Mouse (Mus musculus) liver, postnatal 0 days (tissue): ENCODE results near the gene Cemip2. TPM values are rescaled to one million over a fixed set of nuclear protein-coding genes. Genes with fewer than 3 reads are reported as not detected.
A peak's percentile ranks its signal among the peaks of the same experiment; 100 is the strongest.

Source experiments
- ATAC-seq: fragments of 200-750 bp; cut with Nextera tagmentation; 2 replicates; pipeline ENCODE4 v1.8.0; 2017; ENCODE audit warnings: mild to moderate bottlenecking, moderate library complexity
- DNase-seq: peaks from one replicate; pipeline ENCODE4 v3.0.0-alpha.2; 2016
- H3K27ac ChIP-seq: fragments of 300-500 bp; sonication (generic); 2 replicates; pipeline ENCODE4 v1.5.1; 2014; ENCODE audit warnings: antibody characterized with exemption, moderate library complexity, mild to moderate bottlenecking, low read depth
- H3K27me3 ChIP-seq: fragments of 300-500 bp; sonication (generic); 2 replicates; pipeline ENCODE4 v1.6.1; 2014; ENCODE audit warnings: low read length, control low read depth, mixed read lengths; ENCODE audit not compliant: insufficient read depth
- H3K36me3 ChIP-seq: fragments of 300-500 bp; sonication (generic); replicated peaks from 2 replicates; pipeline ENCODE4 v1.6.1; 2014; ENCODE audit warnings: mild to moderate bottlenecking, control low read depth, low read length, moderate library complexity, mixed read lengths; ENCODE audit not compliant: insufficient read depth
- H3K4me1 ChIP-seq: fragments of 300-500 bp; sonication (generic); 2 replicates; pipeline ENCODE4 v1.6.1; 2014; ENCODE audit warnings: antibody characterized with exemption, mild to moderate bottlenecking, control low read depth; ENCODE audit not compliant: insufficient read depth
- H3K4me2 ChIP-seq: fragments of 300-500 bp; sonication (generic); 2 replicates; pipeline ENCODE4 v1.6.1; 2014; ENCODE audit warnings: low read depth, mild to moderate bottlenecking, low read length, moderate library complexity, mixed read lengths
- H3K4me3 ChIP-seq: fragments of 300-500 bp; sonication (generic); 2 replicates; pipeline ENCODE4 v1.5.1; 2014; ENCODE audit warnings: low read depth, low read length
- H3K9ac ChIP-seq: fragments of 300-500 bp; sonication (generic); replicated peaks from 2 replicates; pipeline ENCODE4 v1.6.1; 2014; ENCODE audit warnings: mild to moderate bottlenecking, moderate library complexity
- H3K9me3 ChIP-seq: fragments of 300-500 bp; sonication (generic); 2 replicates; pipeline ENCODE4 v1.6.1; 2016; ENCODE audit warnings: mild to moderate bottlenecking, control low read depth, low read length, mixed read lengths
- CTCF ChIP-seq: sonication (generic); IDR thresholded peaks from 2 replicates; pipeline ENCODE4 v1.5.1; 2016; ENCODE audit warnings: antibody characterized with exemption, low read depth
- EP300 ChIP-seq: IDR thresholded peaks from 2 replicates; pipeline ENCODE4 v1.6.1; 2016; ENCODE audit warnings: antibody characterized with exemption, low read depth, mild to moderate bottlenecking
- WGBS: fragments of 180-500 bp; shearing (Covaris S2); extraction: QIAGEN DNeasy Blood & Tissue Kit; methylation state at CpG from one replicate; pipeline ENCODE4 v1.1.7; 2014; ENCODE audit not compliant: insufficient replicate concordance; 5-methylcytosine and 5-hydroxymethylcytosine counted together
- polyA plus RNA-seq: library from polyadenylated mRNA; unstranded; fragments of >200 nt; fragmentation: Nextera tagmentation; extraction: Ambion mirVana; gene quantifications from 2 replicates; pipeline ENCODE4 v1.2.1, GENCODE M21; 2015

Cemip2 gene
- polyA plus RNA-seq, 1 experiment from 2014 or later: 6.6 TPM

DNA sequence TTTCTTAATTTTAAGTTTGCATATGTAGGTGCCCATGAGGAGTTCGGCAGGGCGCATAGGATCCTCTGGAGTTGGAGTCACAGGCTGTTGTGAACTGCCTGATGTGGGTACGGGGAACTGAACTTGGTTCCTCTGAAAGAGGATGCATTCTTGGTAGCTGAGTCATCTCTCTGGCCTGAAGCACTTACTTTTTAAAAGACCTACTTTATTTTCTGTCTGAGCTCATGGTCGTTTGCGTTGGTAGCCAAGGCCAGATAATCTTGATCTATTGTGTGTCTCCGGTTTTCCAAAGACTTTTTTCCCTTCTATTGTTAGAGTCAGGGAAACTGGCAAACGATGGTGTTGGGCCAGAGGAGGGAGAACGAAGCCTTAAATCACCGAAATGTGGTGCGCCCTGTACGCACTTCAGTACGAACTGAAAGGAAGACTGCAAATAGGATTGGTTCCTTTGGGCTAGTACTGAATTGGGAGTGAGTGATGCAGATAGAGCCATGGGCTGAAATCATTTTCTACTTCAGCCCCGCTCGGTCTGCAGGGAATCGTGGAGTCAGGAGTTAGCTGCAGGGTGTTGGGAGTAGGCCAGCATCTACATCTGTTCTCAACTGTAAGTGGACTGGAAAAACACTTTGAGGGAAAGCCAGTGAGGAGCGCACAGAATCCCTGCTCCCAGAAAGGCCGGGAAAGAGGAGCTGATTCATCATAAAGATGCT lies 40.1 kb upstream of the Cemip2 start:
- no peak for TF ChIP-seq EP300
- no peak for TF ChIP-seq CTCF
- no peak overlapping the region for H3K9ac ChIP-seq
- peak; percentile 60 for ATAC-seq

DNA sequence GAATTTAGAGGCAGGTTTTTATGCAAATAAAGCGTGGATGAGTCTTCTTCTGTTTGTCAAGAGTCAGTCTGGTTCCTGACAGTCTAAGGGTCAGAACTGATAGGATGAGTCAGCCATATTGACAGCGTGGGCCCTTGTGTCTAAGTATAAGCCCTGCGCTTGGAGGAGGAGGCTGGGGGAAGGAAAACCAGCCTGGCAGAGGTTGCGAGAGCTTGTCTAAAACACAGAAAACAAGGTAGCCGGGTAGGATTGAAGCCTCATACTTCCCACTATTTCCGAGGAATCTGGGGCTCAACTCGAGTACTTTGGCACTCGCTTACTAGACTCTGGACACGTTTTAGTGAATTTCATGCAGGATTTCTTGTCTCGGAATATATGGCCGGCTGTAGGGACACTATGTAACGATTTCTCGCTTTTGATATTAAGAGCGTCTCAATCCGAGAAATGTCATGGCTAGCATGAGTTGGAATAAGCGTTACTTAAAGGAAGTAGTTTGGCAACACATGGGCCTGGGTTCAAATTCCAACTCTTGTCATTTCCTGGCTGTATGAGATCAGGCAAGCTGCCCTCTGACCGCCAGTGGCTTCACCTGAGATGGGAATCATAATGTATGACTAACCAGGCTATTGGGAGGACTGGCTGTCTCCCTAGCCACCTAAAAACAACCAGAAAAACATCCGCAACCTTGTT lies 39.4 kb upstream of the Cemip2 start:
- H3K4me1 ChIP-seq: no peaks in the 10 kb centered on the region; the same call in 1 of the 2 replicates
- H3K27ac ChIP-seq: peak overlapping the region; percentile 69
- H3K27me3 ChIP-seq: no peaks in the 10 kb centered on the region
- no peaks in the 10 kb centered on the region for H3K36me3 ChIP-seq
- H3K4me3 ChIP-seq: no peak overlapping the region
- DNase-seq (no peak), ATAC-seq (peak; percentile 26; the same call in 1 of the 2 replicates)
- H3K4me2 ChIP-seq: no peak overlapping the region
- no peak overlapping the region for H3K9ac ChIP-seq
- 84% methylated on average over 18 of the region's 18 CpGs for WGBS
- H3K9me3 ChIP-seq: no peaks in the 10 kb centered on the region
- TF ChIP-seq CTCF (no peak), EP300 (no peak)

More for the DNA sequence above, 40.1 kb upstream of the Cemip2 start:
- no peaks in the 10 kb centered on the region; the same call in 1 of the 2 replicates for H3K4me1 ChIP-seq
- peak overlapping the region; percentile 55 for H3K4me2 ChIP-seq
- H3K9me3 ChIP-seq: no peaks in the 10 kb centered on the region
- WGBS: 46% methylated on average over 17 of the region's 17 CpGs
- H3K27me3 ChIP-seq: no peaks in the 10 kb centered on the region
- peak overlapping the region; percentile 15; the same call in 1 of the 2 replicates for H3K4me3 ChIP-seq
- H3K27ac ChIP-seq: peak overlapping the region; percentile 69
- no peak for DNase-seq
- no peaks in the 10 kb centered on the region for H3K36me3 ChIP-seq

DNA sequence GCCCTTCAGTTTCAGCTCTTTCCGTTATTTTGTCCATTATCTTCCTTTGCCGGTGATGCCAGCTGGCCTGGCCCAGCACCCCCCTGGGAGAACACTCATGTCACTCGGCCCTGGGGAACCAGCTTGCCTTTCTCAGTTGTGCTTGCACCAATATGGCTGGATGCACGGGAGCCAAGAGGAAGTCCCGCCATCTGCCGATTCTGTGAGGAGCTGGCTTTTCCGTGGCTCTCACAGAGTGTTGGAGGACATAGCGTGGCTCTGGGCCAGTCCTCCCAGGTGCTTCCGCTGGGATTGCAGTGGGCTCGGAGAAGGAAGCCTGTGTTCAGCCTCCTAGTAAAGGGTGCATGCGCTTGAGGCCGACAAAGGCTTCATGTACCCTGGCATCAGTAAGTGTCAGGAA lies 36.0 kb upstream of the Cemip2 start:
- WGBS: 85% methylated on average over 12 of the region's 12 CpGs
- Histone ChIP-seq H3K9ac (no peak overlapping the region), H3K4me2 (no peak overlapping the region), H3K27ac (no peak overlapping the region), H3K4me3 (no peak overlapping the region), H3K36me3 (no peaks in the 10 kb centered on the region), H3K27me3 (no peaks in the 10 kb centered on the region), H3K9me3 (no peaks in the 10 kb centered on the region), H3K4me1 (no peaks in the 10 kb centered on the region)
- DNase-seq (no peak), ATAC-seq (no peak)
- no peak for TF ChIP-seq CTCF
- TF ChIP-seq EP300: no peak

DNA sequence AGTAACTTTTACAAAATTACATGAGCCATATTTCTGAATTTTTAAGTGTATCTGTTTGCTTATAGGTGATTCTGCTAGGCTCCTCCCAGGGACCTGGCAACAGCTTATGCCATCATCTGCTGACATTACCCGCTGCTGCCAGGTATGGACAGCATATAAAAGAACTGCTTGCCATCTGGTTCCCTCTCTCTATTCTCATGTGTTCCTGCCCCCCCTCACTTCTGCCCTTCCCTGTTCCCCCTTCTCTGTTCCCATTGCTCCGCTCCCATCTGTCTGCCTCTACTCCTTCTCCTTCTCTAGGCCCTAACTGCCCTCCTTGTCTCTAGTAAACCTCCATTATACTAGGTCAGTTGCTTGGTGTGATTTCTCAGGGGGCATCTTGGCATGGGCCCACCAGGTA lies 32.6 kb upstream of the Cemip2 start:
- no peak for ATAC-seq
- TF ChIP-seq CTCF: no peak
- TF ChIP-seq EP300: no peak
- DNase-seq: no peak
- Histone ChIP-seq H3K9ac (no peak overlapping the region), H3K27me3 (no peaks in the 10 kb centered on the region), H3K27ac (no peak overlapping the region), H3K4me1 (no peaks in the 10 kb centered on the region), H3K9me3 (no peaks in the 10 kb centered on the region), H3K4me2 (no peak overlapping the region), H3K36me3 (no peaks in the 10 kb centered on the region), H3K4me3 (no peak overlapping the region)
- 81% methylated on average over 2 of the region's 2 CpGs for WGBS

DNA sequence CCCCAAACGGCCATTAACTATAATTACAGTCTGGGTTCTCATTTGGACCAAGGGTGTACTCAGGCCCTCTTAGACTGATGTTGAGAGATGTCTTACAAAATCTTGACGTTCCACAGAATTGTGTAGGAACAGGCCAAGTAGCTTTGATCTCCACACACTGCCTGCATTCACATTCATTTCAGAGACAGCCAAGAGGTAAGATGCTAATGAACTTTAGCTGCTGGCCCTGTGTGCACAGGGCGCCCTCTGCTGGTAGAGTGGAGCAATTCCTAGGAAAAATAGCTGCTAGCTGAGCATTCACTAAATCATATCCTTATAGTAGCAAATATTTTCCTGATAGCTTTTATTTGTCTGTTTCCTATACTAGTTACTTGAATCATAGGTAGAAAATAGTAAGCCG lies 30.8 kb upstream of the Cemip2 start:
- 21% methylated on average over 4 of the region's 4 CpGs for WGBS
- 0 out of 2 replicates have a peak, but pooled peaks have one; percentile 17 for ATAC-seq
- TF ChIP-seq EP300 (no peak), CTCF (peak; percentile 97)

DNA sequence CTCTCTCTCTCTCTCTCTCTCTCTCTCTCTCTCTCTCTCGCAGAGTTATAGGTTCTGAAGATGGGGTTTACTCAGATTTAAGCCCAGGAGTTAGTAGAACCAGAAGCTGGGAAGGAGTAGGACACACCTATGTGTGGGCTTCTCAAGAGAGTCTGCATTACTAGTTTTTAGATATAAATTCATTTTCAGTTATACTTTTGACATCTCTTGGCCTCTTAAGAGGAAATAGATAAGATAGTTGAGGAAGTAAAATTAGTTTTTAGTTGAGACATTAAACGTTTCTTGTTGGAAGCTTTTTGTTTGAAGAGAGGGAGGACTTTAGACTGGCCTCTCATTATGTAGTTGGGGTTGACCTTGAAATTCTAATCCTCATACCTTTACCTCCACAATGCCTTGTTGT lies 28.0 kb upstream of the Cemip2 start:
- ATAC-seq: no peak
- Histone ChIP-seq H3K9ac (no peak overlapping the region), H3K4me2 (no peak overlapping the region), H3K4me1 (no peaks in the 10 kb centered on the region), H3K9me3 (no peaks in the 10 kb centered on the region), H3K27ac (no peak overlapping the region), H3K4me3 (no peak overlapping the region), H3K36me3 (no peaks in the 10 kb centered on the region), H3K27me3 (no peaks in the 10 kb centered on the region)
- WGBS: 22% methylated on average over 2 of the region's 2 CpGs
- no peak for DNase-seq
- TF ChIP-seq EP300 (no peak), CTCF (no peak)

More for the DNA sequence above, 30.8 kb upstream of the Cemip2 start:
- no peak overlapping the region for H3K4me2 ChIP-seq
- H3K4me1 ChIP-seq: no peaks in the 10 kb centered on the region
- no peak overlapping the region for H3K27ac ChIP-seq
- H3K4me3 ChIP-seq: no peak overlapping the region
- no peaks in the 10 kb centered on the region for H3K27me3 ChIP-seq
- H3K9ac ChIP-seq: no peak overlapping the region
- no peaks in the 10 kb centered on the region for H3K36me3 ChIP-seq
- peak; percentile 74 for DNase-seq
- no peaks in the 10 kb centered on the region for H3K9me3 ChIP-seq
